Mouse (Mus musculus): ENCODE data around the gene Palm2.
A peak's percentile ranks its signal among the peaks of the same experiment; 100 is the strongest.

Gene Palm2

GRCm38 (mm10) chr4:57569711-57570110 is 135.7 kb downstream of the Palm2 start:
- DNase-seq: peak; percentile 46

DNA sequence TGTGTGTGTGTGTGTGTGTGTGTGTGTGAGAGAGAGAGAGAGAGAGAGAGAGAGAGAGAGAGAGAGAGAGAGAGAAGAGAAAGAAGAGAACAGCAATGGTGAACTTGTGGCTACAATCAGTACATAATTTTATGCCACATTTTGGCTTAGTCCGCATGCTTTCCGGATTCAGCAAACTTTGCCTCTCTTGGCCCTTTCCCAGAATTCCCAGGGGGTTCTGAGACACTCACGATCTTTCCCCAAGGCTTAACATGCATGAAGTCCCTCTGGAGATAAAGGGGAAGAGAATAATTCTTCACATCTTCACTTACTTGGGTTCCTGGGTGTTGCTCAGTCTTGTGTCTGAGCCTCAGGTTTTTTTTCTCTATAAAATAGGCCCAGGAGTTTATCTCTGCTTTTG is 136.2 kb downstream of the Palm2 start:
- DNase-seq: no peak

GRCm38 (mm10) chr4:57574181-57574580 is 140.1 kb downstream of the Palm2 start:
- no peak for DNase-seq

- no peak for DNase-seq
Measured at GRCm38 (mm10) chr4:57574646-57575045, 140.6 kb downstream of the Palm2 start.

DNA sequence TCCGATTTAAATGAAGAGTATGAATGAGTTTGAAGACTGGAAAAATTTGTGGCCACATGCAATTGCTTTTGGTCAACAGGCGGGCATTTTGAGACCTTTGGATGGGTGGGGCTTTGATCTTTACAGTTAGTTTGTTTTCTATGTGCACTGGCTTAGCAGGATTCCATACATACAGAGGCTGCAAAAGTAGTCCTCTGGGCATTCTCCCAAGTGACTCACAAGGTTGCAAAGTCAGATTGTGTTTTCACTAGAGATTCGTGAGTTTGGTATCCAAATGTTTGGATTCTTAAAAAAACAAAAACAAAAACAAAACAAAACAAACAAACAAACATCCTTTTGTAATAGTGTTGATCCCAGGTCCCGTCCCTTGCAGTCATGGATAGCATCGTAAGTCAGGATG is 141.6 kb downstream of the Palm2 start:
- no peak for DNase-seq

DNA sequence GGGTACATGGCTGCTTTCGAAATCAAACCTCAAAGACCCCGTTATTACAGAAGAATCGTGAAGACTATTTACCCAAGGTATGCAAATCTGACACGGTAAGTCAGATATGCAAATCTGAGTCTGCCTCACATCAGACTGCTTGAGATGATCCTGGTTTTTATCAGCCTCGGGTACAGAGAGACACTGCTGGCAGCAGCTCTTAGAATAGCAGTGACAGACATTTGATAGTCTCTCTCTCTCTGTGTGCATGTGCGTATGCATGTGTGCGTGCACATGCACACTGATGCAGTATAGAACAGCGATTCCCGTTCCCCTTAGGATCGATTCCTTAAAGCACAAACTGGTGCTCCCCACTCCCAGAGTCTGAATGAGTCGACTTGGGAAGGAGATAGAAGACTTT is 142.0 kb downstream of the Palm2 start:
- no peak for DNase-seq

DNA sequence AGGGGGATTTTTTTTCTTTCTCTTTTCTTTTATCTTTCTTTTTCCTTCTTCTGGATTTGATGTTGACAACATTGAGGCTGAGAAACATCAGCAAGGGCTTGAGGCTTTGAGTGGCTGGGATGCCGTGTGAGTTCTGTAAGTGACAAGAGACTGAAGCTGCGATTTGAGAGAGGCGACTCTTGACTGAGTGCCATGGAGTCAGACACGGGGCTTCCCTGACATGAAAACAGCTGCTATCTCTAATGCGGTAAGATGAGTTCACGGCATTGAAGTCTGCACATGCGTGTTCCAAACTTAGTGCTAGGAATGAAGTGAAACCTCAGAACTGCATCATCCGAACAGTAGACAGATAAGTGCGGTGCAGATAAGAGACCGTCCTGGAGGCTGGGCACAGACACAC is 145.6 kb downstream of the Palm2 start:
- DNase-seq: no peak

- peak; percentile 49 for DNase-seq
Measured at GRCm38 (mm10) chr4:57585281-57585800, 151.3 kb downstream of the Palm2 start.

DNA sequence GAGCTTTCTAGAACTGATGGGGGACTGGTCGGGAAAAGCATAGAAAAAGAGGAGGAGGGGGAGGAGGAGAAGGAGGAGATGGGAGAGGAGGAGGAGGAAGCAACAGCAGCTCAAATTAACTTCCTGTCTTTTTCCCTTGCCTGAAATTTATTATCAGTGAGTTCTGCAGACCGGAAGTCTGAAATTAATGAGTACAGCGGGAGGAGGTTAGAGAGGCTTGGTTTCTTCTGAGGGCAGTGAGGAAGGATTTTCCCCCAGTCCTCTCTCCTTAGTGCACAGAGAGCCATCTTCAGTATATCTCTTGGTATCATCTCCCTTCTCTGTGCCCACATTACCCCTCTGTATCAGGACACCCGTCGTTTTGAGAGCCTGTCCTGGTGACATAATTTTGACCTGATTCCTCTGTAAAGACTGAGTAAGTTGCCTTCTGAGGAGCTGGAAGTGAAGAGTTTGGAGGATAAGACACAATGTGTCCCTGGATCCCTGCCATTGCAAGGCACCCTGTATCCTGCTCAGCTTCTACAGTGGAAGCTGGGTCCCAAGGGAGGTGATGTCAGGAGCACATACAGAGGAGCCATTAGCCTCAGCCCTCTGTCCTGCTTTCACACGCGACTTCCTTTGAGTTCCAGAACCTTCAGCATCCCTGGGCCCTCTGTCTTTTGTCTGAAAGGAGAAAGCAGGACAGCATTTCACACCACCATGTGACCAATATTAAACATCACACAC is 153.0 kb downstream of the Palm2 start:
- no peak for DNase-seq

DNA sequence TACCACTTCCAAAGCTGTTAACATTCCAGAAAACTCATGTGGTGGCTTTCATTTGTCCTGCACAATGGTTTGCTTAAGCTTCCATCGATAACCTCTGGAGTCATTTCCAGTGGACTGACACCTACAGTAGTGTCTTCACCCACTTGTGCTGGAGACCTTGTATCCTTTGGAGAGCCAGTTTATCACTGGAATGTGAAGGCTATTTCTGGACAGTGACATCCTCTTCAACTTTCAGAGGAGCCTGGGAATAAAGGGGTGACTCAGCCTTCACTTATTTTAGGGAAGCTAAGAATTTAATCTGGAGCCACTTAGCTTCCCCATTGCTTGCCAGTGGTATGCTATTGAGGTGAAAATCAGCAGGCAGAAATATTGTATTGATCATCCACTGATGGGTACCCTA is 154.3 kb downstream of the Palm2 start:
- DNase-seq: no peak

GRCm38 (mm10) chr4:57592751-57593150 is 158.7 kb downstream of the Palm2 start:
- no peak for DNase-seq

GRCm38 (mm10) chr4:57599946-57600345 is 165.9 kb downstream of the Palm2 start:
- no peak for DNase-seq

DNA sequence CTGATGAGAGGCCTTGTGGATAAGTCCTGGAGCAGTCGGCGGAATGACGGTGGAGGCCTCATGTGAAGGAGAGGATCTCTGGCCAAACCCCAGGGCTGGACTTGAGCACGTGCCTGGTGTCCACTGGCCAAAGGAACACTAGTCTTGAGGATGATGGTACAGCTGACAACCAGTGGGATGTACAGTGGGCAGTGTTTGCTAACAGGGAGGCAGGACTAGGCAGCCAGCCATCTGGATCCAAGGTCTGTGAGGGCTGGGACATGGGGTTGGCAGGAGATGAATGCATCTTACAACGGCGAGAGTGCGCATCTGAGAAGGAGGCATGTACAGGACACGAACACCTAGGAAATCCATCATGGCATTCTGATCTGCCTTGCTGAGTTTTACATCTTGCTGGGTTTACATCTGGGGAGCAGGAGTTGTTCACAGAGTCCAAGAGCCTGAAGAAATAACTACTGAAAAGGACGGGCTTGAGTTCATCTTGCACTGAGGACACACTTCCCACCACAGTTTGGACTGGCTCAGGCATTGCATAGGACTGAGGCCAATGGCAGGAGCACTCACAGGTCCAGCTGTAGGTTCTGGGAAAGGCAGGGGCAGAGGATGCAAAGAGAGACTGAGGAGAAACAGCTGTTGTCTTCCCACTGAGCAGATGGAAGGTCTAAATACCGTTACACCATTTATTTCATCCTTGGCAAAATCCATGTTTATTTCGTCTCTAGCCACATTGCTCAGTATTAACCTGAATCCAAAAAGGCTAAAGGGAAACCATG is 166.8 kb downstream of the Palm2 start:
- DNase-seq: peak; percentile 38

DNA sequence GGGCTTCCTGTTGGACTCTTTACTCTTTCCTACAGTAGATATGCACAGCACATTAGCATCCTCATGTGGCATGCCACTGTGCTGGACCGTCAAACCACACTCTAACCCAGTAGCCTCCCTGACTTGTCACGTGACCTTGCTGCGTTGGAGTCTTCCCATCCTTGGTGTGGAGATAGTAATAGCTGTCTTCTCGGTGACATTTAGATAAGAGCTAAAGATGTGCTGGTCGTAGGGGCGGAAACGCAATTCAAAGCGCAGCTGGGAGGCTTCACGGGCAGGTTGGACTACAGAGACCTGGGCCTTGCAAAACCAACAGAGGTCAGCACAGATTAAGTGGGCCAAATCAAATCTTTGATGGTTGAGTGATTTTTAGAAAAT is 167.4 kb downstream of the Palm2 start:
- peak; percentile 49 for DNase-seq

- DNase-seq: peak; percentile 20
Measured at GRCm38 (mm10) chr4:57601903-57602617, 168.0 kb downstream of the Palm2 start.

DNA sequence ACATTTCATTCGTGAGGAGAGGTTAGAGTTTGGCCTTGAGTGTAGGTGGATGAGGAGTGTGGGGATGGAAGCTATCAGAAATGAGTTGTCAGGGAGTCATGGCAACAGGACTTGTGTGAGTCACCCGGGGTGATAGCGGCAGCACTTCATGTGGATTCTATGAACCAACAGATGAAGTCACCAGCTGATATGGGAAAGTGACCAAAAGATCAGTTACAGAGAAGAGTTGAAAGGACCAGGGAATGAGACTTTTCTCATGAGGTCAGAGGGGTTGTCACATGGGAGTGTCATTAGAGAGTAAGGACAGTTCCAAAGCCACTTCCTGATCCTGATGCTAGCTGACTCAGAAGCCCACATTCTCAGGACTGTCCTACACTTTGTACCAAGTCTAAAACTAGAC is 172.2 kb downstream of the Palm2 start:
- DNase-seq: peak; percentile 19

DNA sequence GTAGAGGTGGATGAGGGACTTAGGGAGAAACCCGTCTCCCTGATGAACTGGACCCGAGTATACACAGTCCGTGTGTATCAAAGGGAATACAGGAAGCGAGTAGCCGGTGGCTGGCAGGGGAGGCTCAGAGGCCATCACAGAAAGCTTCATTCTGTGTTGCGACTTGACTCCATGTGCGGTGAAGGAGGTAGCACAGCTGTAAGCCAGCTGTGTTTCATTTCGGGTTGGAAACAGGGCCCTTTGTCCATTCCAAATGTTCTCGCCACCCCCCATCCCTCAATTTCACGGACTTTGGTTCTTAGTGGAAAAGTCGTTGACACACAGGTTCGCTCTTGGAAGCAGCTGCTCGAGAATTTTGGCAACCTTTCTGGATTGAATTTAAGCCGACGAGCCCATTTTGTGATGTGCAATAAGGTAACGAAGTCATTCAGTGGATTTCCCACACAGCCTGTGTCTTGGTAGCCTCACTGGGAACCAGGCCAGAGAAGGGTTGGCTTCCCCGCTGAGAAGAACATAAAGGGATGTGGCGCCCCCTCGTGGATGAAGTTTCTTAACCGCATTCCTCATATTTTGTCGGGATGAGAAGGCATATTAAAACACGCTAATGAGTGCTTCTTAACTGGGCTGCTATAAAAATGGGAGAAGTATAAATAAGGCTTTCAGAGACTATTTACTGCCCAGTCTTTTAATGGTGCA is 173.3 kb downstream of the Palm2 start:
- DNase-seq: peak; percentile 92

DNA sequence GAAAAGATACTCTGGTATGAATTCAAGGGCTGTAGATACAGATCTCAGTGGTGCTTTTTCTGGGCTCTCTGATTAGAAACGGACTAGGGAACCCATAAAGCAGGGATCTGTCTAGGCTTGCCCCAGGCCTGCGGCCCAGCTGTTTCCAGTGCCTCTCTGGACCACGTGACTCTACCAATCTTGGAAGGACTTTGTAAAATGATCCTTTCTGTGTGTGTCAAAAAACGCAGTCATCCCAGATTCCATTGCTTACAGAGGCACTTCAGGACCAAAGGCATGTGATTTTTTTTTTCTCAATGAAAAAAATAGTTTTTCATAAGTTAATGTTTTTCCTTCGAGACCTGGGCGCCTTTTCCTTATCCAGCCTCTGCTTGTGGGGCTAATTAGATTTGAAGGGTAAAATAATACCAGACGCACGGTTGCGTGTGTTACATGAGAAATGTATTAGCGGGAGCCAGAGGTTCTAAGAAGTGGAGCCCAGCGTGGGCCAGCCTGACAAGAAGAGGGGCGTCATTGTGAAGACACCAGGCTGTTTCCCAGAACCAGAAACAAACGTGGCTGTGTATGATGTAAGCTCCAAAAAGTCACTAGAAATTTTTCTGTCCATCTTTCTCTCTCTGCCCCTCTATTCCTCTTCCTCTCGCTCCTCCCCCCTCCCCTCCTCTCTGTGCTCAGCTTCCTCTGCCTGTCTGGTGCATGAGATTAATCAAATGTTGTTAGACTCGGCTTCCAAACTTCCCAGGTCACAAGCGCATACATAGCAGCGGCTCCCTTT is 177.4 kb downstream of the Palm2 start:
- DNase-seq: peak; percentile 55

GRCm38 (mm10) chr4:57612716-57613115 is 178.7 kb downstream of the Palm2 start:
- no peak for DNase-seq

GRCm38 (mm10) chr4:57614686-57615085 is 180.6 kb downstream of the Palm2 start:
- no peak for DNase-seq

DNA sequence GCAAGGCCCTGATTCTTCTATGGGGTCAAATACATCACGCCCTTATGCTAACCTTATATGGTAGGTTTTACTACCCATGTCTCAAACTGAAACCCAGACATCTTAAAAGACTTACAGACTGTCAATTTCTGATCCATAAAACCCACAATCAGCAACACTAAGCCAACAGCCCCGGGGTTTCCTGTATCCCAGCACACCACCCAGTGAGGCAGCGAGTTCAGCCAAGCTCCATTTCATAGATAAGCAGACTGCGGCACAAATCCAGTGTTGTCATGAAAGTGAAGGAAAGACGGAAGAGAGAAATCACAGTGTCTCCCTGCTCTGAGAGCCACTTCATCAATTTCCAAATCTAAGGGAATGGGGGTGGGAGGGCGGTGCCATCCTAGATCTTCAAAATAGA is 184.7 kb downstream of the Palm2 start:
- DNase-seq: no peak

DNA sequence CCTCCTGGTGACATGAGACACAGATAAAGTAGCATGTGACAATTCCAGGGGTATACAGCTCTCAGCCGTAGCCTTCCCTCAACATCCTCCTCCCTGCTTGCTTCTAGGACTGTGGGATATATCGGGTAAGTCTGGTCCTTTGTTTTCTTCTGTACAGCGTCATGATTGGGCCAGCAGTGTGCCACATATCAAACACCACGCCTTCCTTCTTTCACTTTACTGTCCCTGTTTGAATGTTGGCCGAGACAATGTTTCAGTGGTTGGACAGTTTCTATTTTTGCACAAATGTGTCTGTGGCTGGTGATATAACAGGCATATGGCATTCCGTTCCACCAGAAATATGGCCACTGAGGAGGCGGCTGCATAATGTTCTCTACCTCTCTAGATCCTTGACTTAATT is 188.8 kb downstream of the Palm2 start:
- no peak for DNase-seq
